Mouse (Mus musculus): ENCODE measurements at regions not wholly inside any gene's neighbourhood (a gene's known extent, or its start where the extent isn't known, plus 50 kb on each side); places are given as distances from the start of the nearest gene placed in this dataset.
A peak's percentile ranks its signal among the peaks of the same experiment; 100 is the strongest.
"Not testable (repeated sequence)": the region's sequence is repeated elsewhere in the genome, so short reads cannot be mapped to it uniquely, and the experiment has no call there.

DNA sequence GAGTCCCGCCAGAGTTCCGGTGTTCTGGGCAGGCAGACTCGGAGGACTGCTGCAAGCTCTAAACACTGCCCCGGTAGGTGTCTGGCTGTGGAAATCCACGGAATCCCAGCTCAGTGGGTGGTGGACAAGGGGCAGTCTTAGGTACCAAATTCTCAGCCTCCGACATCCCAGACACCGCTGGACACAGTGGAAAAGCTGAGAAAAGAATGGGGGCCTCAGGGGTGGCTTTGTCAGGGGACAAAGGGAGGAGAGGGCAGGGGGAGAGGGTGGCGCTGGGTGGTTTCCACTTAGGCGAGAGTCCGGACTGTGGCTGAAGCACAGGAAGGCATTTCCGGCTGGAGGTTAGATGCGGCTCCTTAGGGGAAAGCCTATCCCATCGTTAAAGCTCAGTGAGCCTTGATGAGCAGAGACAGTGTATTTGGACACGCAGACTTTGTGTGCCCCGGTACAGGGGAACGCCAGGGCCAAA is 217.5 kb upstream of the Zpld1 start:
- DNase-seq, result no peak

DNA sequence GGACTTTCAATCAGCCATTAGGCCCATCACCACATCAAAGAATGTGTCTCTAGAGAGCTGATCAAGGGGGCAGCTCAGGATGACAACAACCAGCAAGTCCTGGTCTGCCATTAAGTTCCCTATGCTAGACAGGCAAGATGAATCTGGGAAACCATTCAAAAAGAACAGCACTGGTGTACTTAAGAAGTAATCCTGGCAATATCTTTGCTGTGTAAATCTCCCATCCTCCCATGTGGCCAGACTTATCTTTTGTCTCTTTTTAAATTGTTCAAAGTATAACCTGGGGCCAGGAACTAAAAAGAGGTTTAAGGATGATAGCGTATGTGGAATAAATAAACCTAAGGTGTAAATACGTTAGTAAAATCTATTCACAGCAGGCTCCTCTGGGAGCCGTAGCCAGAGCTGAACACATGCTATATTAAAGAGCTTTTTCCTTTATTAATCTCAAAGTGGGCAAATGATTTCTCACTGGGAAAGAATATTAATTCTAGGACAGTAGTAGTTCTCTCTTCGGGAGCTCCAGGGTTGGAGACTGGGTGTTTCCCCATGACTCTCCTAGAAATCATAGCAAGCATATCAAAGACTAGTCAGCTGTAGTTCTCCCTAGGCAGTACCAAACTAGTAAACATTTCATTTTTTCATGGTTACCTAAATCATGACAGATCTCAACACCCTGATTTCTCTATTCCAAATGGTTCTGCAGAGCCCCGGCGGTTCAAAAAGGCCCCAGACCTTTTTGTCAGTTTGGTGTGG is 216.8 kb upstream of the Zpld1 start:
- no peak for DNase-seq

DNA sequence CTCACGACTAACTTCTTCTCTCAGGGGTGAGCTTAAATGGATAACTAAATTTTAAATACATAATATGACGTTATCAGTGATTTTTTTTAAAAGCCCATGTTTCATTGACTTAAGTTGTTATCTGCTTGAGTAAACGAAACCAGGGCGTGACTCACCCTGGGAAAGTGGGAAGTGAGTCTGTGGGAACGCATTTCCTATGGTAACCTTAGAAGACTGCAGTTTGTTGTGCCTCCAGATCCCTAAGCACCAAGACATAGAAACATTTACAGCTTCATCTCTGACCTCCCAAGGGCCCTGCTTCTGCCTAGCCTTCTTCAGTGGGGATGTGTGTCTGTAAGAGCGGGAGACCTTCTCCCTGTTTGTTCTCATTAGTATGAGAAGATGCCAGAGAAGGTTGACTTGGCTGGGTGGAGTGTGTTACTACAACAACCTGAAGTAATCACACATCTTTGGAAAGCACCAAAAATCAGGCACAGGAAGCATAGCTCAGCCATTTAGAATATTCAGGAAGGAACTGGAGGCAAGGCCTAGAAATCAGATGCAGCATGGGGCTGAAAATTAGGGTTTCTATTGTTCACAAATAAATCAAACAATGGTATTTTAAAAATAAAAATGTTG is 207.1 kb upstream of the Zpld1 start:
- no peak for DNase-seq

DNA sequence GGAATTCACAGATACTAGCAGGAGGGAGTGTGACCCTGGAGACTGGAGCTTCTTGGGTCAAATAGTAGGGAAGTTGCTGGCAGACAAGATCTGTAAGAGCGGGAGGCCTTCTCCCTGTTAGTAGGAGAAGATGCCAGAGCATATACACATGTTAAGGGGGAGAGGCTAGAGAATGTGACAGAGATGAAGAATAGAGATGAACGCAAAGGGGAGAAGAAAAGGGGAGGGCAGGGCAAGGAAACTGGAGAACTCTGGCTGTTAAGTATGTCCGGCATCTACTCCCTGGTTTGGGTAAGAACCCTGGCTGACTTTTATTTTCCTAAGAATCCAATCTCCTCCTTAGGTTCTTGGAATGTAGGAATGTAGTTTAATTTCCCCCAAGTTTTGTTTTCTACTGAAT is 206.5 kb upstream of the Zpld1 start:
- no peak for DNase-seq

DNA sequence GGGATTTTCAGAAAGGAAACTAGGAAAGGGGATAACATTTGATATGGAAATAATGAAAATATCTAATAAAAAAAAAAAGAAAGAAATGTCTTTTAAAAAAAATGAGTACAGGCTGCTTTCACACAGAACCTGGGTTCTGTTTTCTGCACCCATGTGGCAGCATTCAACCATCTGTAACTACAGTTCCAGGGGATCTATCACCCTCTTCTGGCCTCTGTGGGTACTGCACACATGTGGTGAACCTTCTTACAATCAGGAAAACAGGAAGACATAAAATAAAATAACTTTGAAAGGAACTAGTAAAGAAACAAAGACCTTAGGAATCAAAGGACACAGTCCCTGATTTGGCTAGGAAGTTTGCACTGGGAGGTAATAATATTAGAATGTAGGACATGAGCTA is 205.5 kb upstream of the Zpld1 start:
- DNase-seq, result peak; percentile 20

DNA sequence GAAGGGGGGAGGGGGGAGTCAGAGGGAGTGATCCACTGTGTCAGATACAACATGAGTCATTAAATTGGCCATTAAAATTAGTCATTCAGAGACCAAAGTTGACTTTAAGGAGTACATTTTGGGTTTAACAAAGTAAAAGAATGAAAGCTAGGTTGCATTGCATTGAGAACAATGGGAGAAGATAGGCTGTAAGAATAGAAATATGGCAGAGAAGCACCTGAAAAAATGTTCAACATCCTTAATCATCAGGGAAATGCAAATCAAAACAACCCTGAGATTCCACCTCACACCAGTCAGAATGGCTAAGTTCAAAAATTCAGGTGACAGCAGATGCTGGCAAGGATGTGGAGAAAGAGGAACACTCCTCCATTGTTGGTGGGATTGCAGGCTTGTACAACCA is 202.0 kb upstream of the Zpld1 start:
- not testable (repeated sequence) for DNase-seq

DNA sequence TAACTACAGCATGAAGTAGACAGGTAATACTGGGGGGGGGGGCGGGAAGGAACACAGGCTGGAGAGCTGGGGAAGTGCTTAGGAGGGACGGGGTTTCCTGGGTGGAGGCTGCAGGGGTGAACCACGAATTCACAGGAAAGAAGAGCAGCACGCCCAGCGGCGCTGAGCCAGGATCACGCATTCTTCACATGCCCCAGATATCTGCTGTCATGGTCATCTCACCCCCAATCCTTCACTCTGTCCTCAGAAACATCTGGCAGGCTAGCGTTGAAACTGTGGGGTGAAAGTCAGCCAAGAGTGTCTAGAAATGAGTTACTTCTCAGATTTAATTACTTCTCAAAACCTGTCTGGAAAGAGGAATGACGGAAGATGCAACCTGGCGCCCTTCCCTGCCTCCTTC is 197.3 kb upstream of the Zpld1 start:
- no peak for DNase-seq

DNA sequence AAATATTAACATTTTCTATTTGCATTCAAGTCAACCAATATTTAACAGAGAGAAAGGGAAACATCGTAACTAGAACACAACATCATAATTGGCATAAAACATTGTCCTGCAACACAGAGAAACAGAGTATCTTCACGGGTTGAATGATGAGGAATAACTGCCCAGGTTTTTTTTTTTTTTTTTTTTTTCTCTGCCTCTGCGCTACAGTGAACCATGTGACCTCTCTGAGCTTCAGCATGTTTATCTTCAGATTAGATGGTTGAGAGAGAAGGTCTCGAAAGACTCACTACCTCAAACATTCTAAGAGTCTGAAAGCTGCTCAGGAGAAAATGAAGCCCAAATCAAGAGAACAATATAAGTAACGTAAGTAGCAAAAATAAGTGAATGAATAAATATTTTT is 196.4 kb upstream of the Zpld1 start:
- DNase-seq, result no peak

DNA sequence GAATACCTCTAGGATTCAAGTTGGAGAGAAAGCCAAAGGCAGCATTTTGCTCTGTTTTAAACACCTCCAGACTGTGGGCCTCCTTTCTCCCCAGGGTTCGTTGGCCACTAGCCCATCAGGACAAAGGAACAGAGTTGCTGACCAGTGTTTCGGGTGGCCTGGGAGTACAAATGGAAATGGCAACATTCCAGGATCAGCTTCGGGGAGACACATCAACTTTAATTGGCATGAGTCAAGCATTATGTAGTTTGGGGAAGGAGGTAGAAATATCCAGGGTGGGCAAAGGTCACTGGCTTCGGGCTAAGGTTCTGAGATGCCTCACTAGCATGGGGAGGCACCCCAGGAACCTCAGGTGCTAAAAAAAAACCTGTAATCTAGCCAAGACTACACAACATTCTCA is 194.3 kb upstream of the Zpld1 start:
- no peak for DNase-seq

DNA sequence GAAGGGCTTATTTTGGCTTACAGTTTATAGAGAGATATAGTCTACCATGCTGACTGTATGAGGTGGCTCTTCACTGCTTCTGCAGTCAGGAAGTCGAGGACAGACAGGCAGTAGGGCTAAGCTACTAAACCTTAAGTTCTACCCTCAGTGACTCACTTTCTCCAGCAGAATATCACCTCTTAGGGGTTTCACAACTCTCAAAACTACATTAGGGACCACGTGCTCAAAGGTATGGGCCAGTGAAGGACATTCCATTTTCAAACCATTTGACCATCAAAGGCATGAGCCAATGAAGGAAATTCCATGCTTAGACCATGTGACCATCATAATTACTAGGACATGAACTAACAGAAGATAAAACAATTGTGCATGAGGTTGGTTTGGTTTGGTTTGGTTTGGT is 186.6 kb upstream of the Zpld1 start:
- no peak for DNase-seq

DNA sequence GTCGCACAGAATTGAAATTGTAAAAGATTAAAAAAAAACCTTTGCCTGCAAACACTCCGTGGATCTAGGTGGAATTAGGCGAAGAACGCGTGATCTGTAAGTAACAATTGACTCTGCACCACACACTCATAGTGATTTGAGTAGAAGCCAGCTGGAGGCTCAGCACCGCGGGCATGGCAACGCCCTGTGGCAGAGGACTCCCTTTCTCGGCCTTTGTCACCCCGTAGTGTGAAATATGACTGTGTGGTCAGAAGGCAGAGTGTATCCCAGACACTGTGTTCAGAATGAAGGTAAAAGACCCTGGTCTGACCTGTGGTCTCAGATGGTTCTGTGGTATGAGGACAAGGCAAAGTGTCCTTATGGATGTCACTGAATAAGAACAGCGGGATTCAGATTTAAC is 183.0 kb upstream of the Zpld1 start:
- DNase-seq, result no peak

DNA sequence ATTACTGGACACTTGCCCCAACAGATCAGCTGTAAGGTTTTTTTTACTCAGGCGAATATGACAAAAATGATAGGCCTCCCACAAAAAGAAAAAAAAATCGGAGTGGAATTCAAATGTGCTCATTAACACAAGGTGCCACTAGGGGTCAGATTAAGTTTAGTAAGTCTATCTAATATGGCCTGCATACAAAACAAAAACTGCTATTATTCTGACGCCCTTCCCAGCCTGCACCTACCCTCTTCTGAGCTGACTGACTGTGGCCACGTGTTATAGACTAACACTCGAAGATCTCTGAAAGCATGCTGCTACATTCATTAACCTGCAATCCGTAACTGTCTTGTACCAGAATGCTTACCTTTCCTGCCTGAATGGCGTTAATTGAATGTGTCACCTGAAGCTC is 182.5 kb upstream of the Zpld1 start:
- DNase-seq, result no peak

DNA sequence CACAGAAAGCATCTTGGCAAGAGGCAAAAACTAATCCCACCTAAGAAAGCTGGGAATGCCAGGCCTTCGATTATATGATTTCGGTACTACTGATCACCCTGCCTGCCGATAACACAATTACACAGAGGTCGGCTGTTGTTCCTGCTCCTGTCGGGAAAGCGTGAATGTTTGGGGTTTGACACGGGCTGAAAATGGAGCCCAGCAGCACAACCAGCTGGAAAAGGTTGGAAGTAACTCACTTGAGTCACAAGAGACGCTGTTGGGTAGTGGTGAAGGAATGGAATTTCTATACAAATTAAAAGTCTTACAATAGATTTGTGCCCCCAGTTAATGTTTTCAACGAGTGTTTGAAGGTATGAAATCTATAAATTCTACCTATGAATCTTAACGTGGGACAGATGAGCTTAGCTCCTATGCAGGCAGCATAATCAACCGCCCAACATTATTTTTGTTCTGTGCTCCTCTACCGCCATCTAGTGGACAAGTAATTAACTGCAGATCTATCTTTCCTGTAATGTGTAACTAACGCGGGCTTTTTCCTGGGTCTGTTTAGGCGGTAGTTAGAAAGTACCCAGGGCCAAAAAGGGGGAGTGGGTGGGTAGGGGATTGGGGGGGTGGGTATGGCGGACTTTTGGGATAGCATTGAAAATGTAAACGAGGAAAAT is 178.9 kb upstream of the Zpld1 start:
- DNase-seq, result peak; percentile 10

DNA sequence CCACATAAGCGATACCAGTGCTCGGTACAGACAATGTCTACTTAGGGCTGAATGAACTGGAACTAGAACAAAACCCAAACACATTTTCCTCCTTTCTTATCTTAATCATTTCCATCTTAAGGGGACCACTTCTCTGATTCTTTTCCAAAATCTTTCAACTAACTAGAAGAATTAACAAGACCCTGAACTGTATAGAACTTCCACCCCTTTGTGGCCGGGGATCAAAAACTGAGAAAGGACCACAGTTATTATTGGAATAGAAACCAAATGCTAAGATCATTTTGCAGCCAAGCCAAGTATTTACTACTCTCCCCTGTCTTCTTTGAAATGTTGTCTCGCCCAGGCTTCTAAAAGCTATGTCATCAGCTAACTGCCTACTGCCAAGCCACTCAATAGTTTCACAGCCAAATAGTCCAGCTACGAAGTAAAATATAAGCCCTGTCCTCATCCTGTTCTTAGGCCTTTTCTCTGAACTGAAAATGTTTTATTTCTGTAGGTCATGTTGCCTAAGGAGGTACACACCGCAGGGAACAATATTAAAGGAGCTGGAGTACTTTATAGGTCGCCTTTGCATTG is 177.3 kb upstream of the Zpld1 start:
- no peak for DNase-seq

DNA sequence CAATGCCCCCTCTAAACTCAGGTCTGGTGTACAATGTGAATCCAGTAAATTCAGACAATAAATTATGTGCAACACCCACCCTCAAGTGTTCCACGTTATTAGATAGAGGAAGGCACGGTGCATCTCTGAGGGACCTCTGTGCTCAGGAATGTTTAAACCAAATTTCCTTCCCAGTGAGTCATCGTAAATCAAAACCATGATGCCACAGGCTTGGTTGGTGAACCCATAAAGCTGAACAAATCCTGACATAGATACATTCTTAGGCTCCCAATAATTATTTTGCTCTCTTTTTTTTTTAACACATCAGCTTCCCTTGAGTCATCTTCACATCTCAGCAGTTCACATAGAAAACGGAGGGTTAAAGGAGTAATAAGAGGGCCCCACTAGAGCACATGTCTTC is 173.6 kb upstream of the Zpld1 start:
- no peak for DNase-seq

DNA sequence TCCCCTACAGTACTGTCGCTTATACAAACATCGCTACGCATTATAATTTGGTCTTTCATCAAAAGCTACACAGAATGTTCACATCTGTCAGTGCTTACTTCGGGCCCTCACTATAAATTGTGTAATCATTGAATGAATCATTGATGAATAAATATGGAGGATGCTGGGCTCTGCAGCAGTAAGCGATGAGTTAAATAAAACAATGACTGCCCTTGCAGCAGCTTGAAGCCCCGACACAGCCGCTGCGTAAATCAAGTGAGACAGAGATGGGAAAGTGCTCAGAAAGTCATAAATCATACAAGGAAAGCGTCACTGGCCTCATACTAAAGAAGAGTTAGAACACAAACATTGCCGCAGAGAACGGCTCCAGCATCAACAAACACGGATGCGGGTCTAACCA is 172.9 kb upstream of the Zpld1 start:
- DNase-seq, result no peak

DNA sequence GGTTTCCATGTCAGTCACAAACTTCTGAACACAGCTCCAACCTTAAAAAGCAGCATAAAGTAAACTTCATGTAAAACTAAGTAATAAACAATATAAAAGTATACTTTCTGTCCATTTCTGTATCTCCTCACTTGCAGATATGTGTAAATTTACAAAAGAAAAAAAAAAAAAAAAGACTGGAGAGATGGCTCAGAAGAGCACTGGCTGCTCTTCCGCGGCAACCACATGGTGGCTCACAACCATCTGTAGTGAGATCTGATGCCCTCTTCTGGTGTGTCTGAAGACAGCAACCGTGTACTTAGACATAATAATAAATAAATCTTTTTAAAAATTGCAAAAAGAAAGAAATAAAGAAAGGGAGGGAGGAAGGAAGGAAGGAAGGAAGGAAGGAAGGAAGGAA is 171.9 kb upstream of the Zpld1 start:
- DNase-seq, result no peak

DNA sequence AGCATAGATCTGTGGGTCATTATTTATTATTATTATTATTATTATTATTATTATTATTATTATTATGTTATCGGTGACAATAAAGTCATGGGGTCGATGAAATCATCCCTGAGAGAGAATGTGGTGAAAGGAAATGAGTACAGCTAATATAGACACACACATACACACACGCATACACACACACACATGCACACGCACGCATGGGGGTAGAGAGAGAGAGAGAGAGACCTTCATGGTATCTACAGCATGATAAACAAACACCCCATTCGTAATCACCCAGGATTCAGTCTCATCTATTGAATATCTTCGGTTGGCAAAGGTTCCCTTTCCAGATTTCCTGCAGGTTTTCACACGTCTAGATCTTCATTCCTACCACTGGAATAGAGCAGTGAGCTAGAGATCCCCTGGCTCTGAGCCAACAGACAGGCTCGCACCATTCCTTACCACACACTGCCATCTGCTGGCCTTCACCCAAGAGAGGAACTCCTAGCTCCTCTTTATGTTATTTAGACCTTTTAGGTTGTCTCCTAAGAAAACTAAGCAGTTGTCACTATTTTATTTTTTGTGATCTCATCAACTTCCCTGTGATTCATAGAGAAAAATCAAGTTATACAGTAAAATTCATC is 171.2 kb upstream of the Zpld1 start:
- DNase-seq, result peak; percentile 41

DNA sequence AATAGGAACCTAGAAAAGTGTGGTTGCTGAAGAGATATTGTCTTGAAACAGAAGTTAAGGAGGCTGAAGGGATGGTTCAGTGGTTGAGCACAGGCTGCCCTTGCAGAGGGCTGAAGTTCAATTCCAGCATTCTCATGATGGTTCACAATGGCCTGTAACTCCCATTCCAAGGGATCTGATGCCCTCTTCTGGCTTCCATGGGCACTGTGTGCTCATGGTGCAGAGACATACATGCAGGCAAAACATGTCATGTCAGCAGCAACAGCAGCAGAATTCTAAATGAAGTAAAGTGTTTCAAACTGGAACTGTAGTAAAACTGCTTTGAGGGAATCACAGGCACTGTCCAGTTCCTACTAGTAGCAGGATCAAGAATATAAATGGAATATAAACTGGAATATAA is 162.7 kb upstream of the Zpld1 start:
- no peak for DNase-seq

DNA sequence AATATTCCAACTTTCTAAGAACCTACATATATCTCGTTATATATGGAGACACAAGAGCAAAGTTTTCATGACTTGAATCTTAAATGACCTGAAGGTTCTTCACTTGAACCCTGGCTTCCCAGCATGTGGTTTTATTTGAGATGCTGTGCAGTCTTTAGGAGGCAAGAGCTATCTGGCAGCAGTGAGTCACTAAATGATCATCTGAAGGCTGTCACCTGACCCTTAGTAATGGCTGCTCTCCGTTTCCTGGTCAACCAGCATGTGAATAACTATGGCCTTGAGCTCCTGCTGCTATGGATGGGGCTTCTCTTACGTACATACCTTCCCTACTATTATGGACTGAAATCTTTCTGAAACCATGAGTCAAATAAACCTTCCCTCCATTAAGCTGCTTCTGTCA is 149.8 kb upstream of the Zpld1 start:
- DNase-seq, result no peak

DNA sequence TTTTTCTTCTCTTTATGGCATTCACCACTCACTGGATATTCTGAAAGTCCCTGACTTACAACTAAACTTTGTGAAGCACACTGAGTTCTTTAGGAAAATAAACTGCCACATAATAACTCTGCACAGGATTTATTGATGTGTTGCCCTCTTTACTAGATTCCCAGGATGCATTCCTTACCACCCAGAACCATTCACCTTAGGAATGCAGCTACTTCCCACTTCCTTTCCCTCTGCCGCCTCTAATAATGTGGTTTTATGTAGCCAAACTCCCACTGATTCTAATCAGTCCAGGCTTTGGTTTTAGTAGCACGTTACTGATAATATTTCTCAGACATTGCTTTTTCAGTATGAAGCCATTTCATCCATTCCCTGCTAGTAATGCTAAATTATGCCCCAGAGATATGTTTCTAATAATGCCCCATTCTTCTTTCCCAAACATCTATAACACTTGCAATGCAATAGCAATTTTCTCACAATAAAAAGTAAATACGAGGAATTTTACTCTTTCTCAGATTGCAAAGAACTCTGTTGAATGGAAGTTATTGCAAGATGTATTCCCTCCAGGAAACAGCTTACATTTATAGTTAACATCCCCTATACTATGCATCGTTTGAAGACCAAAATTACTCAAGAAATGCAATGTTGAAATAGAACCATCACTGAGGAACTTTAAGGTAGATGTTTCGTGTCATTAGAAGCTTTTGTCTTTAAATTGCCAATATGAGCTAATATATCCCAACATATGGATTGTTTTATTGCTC is 145.2 kb upstream of the Zpld1 start:
- DNase-seq, result no peak

DNA sequence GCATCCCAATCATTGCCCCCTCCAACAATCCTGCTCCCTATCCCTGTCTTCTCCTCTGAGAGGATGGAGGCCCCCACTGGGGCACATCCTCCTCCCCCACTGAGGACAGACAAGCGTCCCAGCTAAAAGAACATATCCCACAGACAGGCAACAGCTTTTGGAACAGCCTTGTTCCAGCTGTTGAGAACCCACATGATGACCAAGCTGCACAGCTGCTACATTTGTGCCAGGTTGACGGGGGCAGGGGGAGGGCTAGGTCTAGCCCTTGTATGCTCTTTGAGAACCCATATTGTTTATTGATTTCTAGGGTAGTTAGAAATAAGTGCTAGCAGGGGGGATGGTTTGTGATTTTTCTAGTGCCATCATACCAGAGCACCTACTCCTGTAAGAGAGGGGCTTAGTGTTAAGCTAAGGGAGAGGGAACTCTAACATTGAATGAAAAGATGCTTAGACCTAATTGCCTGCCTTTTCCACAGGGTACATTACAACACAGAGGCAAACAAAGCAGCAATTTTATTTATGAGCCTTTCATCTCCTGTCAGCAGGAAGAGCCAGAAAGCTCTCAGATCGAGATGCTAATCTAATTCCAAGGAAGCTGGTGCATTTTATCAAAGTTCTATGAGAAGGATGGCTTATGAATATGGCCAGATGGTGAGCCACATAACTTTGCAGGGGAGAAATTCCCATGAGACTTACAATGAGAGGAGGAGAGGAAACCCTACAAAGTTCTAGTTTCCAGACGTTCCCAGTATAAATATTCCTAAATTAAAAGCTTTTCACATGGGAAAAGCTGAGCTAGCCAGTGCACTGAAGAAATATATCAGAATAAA is 137.6 kb upstream of the Zpld1 start:
- DNase-seq, result no peak
